Mouse (Mus musculus) stomach, postnatal 0 days (tissue): ENCODE measurements around the gene Rasal3.

Experiments
- CTCF ChIP-seq: IDR thresholded peaks from 2 replicates; pipeline ENCODE4 v1.5.1; 2016; ENCODE audit warnings: antibody characterized with exemption, low read depth, mild to moderate bottlenecking, moderate library complexity
- EP300 ChIP-seq: optimal IDR thresholded peaks from 2 replicates; pipeline ENCODE3; 2016; ENCODE audit warnings: antibody characterized with exemption

GRCm38 (mm10) chr17:32355031-32355430 is 48.4 kb downstream of the Rasal3 start:
- TF ChIP-seq CTCF (no peak), EP300 (no peak)
